Mouse (Mus musculus): Measurements from ENCODE around the gene Plcg2. TPM values are rescaled to one million over a fixed set of nuclear protein-coding genes. Genes with fewer than 3 reads are reported as not detected.

Gene Plcg2
- polyA plus RNA-seq, 1 experiment from 2014 or later, result 3.4 TPM

DNA sequence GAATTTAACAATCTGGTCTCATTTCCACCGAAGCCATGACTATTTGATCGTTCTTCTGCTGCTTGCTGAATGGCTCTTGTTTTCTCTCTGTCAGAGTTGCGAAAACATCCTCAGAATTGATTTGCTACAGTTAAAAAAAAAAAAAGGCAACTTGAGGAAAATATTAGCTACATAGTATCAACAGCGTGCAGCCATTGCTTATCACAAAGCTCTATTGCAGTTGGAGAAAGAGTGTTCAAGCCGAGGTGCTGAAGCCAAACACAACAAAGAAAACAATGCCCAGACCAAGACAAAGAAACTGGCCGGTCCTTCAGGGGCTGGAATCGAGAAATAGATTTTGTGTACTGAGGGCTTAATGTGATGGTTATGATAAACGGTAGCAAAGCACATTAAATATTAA lies 47.0 kb downstream of the Plcg2 start:
- no peak for DNase-seq (ENCODE audit: low spot score)
- Histone ChIP-seq H3K4me2 (ENCODE audit: low read depth) (no peak overlapping the region), H3K9me3 (ENCODE audit: control insufficient read depth, low read length) (no peaks in the 10 kb centered on the region), H3K27me3 (ENCODE audit: control insufficient read depth, insufficient read depth, low read length) (no peaks in the 10 kb centered on the region), H3K4me3 (ENCODE audit: low read depth, low read length) (no peak overlapping the region), H3K36me3 (ENCODE audit: control insufficient read depth, insufficient read depth, low read length) (no peaks in the 10 kb centered on the region), H3K9ac (ENCODE audit: low read length) (no peak overlapping the region), H3K27ac (ENCODE audit: low read depth, low read length) (no peak overlapping the region), H3K4me1 (ENCODE audit: control insufficient read depth, insufficient read depth, low read length) (no peaks in the 10 kb centered on the region)
- 80% methylated on average over 8 of the region's 8 CpGs for WGBS
- no peak for ATAC-seq (ENCODE audit: insufficient read depth, low FRiP score, low TSS enrichment)

- H3K9me3 ChIP-seq (ENCODE audit: control insufficient read depth, low read length), result no peaks in the 10 kb centered on the region
- WGBS, result 81% methylated on average over 5 of the region's 5 CpGs
- H3K4me2 ChIP-seq (ENCODE audit: low read depth), result no peak overlapping the region
- no peaks in the 10 kb centered on the region for H3K27me3 ChIP-seq (ENCODE audit: control insufficient read depth, insufficient read depth, low read length)
- H3K9ac ChIP-seq (ENCODE audit: low read length), result no peak overlapping the region
- ATAC-seq (ENCODE audit: insufficient read depth, low FRiP score, low TSS enrichment), result no peak
- H3K4me1 ChIP-seq (ENCODE audit: control insufficient read depth, insufficient read depth, low read length), result no peaks in the 10 kb centered on the region
- no peaks in the 10 kb centered on the region for H3K36me3 ChIP-seq (ENCODE audit: control insufficient read depth, insufficient read depth, low read length)
- H3K4me3 ChIP-seq (ENCODE audit: low read depth, low read length), result no peak overlapping the region
- DNase-seq (ENCODE audit: low spot score), result no peak
- no peak overlapping the region for H3K27ac ChIP-seq (ENCODE audit: low read depth, low read length)
Measured at GRCm38 (mm10) chr8:117546386-117546785, 48.3 kb downstream of the Plcg2 start.

DNA sequence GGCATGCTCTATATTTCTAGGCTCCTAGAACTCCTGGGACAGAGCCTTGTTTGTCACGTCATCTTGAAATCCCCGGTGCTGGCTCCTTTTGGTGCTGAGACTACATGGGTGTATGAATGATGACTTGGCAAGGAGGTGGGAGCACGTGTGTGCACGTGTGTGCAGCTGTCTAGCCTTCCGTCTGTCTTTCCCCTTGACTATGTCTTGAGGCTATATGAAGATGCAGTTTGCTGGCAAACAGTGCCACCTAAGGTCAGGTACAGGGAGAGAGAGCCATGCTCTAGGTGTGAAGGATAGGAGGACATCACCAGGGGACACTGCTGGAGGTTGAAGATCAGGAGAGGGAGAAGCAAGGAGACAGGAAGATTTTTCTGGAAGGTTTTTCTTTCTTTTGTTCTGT lies 49.9 kb downstream of the Plcg2 start:
- no peak overlapping the region for H3K4me2 ChIP-seq (ENCODE audit: low read depth)
- H3K9me3 ChIP-seq (ENCODE audit: control insufficient read depth, low read length), result no peaks in the 10 kb centered on the region
- H3K27me3 ChIP-seq (ENCODE audit: control insufficient read depth, insufficient read depth, low read length), result no peaks in the 10 kb centered on the region
- H3K36me3 ChIP-seq (ENCODE audit: control insufficient read depth, insufficient read depth, low read length), result no peaks in the 10 kb centered on the region
- 83% methylated on average over 5 of the region's 5 CpGs for WGBS
- H3K9ac ChIP-seq (ENCODE audit: low read length), result no peak overlapping the region
- H3K27ac ChIP-seq (ENCODE audit: low read depth, low read length), result no peak overlapping the region
- ATAC-seq (ENCODE audit: insufficient read depth, low FRiP score, low TSS enrichment) (no peak), DNase-seq (ENCODE audit: low spot score) (no peak)
- no peak overlapping the region for H3K4me3 ChIP-seq (ENCODE audit: low read depth, low read length)
- H3K4me1 ChIP-seq (ENCODE audit: control insufficient read depth, insufficient read depth, low read length), result no peaks in the 10 kb centered on the region

GRCm38 (mm10) chr8:117548453-117548852 lies 50.4 kb downstream of the Plcg2 start:
- Histone ChIP-seq H3K36me3 (ENCODE audit: control insufficient read depth, insufficient read depth, low read length) (no peaks in the 10 kb centered on the region), H3K4me2 (ENCODE audit: low read depth) (no peak overlapping the region), H3K27me3 (ENCODE audit: control insufficient read depth, insufficient read depth, low read length) (no peaks in the 10 kb centered on the region), H3K4me3 (ENCODE audit: low read depth, low read length) (no peak overlapping the region), H3K9ac (ENCODE audit: low read length) (no peak overlapping the region), H3K4me1 (ENCODE audit: control insufficient read depth, insufficient read depth, low read length) (no peaks in the 10 kb centered on the region), H3K27ac (ENCODE audit: low read depth, low read length) (no peak overlapping the region), H3K9me3 (ENCODE audit: control insufficient read depth, low read length) (no peaks in the 10 kb centered on the region)
- ATAC-seq (ENCODE audit: insufficient read depth, low FRiP score, low TSS enrichment), result no peak
- no peak for DNase-seq (ENCODE audit: low spot score)
- 85% methylated on average over 4 of the region's 4 CpGs for WGBS

DNA sequence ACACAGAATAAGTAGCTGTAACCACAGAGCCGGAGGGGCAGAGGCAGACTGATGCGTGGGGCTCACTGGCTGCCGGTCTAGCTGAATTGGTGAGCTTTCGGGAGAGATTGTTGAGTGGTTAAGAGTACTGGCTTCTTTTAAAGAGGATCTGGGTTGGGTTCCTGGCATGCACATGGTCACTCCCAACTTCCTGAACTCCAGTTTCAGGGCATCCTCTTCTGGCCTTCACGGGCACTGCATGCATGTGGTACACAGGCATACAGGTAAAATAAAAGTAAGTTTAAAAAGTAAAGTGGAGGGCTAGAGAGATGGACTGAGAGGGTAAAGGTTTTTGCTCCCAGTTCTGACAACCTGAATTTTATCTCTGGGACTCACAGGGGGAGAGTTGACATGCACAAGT lies 52.4 kb downstream of the Plcg2 start:
- H3K36me3 ChIP-seq (ENCODE audit: control insufficient read depth, insufficient read depth, low read length), result no peaks in the 10 kb centered on the region
- WGBS, result 90% methylated on average over 5 of the region's 5 CpGs
- no peak overlapping the region for H3K4me3 ChIP-seq (ENCODE audit: low read depth, low read length)
- H3K4me1 ChIP-seq (ENCODE audit: control insufficient read depth, insufficient read depth, low read length), result no peaks in the 10 kb centered on the region
- H3K9me3 ChIP-seq (ENCODE audit: control insufficient read depth, low read length), result no peaks in the 10 kb centered on the region
- no peak overlapping the region for H3K4me2 ChIP-seq (ENCODE audit: low read depth)
- no peak overlapping the region for H3K27ac ChIP-seq (ENCODE audit: low read depth, low read length)
- DNase-seq (ENCODE audit: low spot score) (no peak), ATAC-seq (ENCODE audit: insufficient read depth, low FRiP score, low TSS enrichment) (no peak)
- no peaks in the 10 kb centered on the region for H3K27me3 ChIP-seq (ENCODE audit: control insufficient read depth, insufficient read depth, low read length)
- H3K9ac ChIP-seq (ENCODE audit: low read length), result no peak overlapping the region

- ATAC-seq (ENCODE audit: insufficient read depth, low FRiP score, low TSS enrichment) (no peak), DNase-seq (ENCODE audit: low spot score) (no peak)
- Histone ChIP-seq H3K4me1 (ENCODE audit: control insufficient read depth, insufficient read depth, low read length) (no peaks in the 10 kb centered on the region), H3K27ac (ENCODE audit: low read depth, low read length) (no peak overlapping the region), H3K27me3 (ENCODE audit: control insufficient read depth, insufficient read depth, low read length) (0 out of 2 replicates have a peak, but pooled peaks cover 2% of the 10 kb centered on the region), H3K4me3 (ENCODE audit: low read depth, low read length) (no peak overlapping the region), H3K9ac (ENCODE audit: low read length) (no peak overlapping the region), H3K9me3 (ENCODE audit: control insufficient read depth, low read length) (no peaks in the 10 kb centered on the region), H3K4me2 (ENCODE audit: low read depth) (no peak overlapping the region), H3K36me3 (ENCODE audit: control insufficient read depth, insufficient read depth, low read length) (no peaks in the 10 kb centered on the region)
- WGBS, result 77% methylated on average over 4 of the region's 4 CpGs
Measured at GRCm38 (mm10) chr8:117561014-117561413, 62.9 kb downstream of the Plcg2 start.

DNA sequence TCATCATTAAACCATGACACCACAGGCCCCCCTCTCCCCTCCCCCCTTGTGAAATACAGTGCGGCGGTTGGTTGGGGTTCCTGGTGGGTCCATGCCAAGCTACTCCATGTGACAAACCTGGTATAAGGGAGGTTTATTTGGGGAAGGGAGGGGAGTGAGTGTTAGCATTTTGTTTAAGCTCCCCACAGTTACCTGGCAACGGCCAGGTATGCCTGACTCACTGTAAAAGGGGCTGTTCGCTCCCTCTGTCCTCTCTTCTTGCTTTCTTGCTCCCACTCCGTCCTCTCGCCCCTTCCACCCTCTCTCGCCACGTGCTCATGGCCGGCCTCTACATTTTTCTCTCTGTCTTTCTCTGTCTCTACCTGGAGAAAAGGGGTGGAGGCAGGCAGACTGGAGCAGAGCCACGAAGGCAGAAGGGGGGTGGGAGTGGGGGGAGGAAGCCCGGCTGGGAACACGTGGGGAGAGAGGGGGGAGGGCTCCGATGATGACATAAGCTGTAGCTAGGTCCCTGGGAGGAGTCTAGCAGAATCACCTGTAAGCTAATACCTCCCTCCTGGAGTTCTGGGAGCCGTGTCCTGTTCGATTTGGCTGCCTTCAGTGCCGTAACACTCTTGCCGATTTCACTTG lies 63.8 kb downstream of the Plcg2 start:
- no peaks in the 10 kb centered on the region for H3K36me3 ChIP-seq (ENCODE audit: control insufficient read depth, insufficient read depth, low read length)
- DNase-seq (ENCODE audit: low spot score) (no peak), ATAC-seq (ENCODE audit: insufficient read depth, low FRiP score, low TSS enrichment) (no peak)
- H3K4me3 ChIP-seq (ENCODE audit: low read depth, low read length), result no peak overlapping the region
- H3K27me3 ChIP-seq (ENCODE audit: control insufficient read depth, insufficient read depth, low read length), result 0 out of 2 replicates have a peak, but pooled peaks cover 2% of the 10 kb centered on the region
- H3K4me1 ChIP-seq (ENCODE audit: control insufficient read depth, insufficient read depth, low read length), result no peaks in the 10 kb centered on the region
- H3K4me2 ChIP-seq (ENCODE audit: low read depth), result peak overlapping the region; percentile 14; the same call in 1 of the 2 replicates
- 30% methylated on average over 17 of the region's 17 CpGs for WGBS
- no peak overlapping the region for H3K27ac ChIP-seq (ENCODE audit: low read depth, low read length)
- H3K9ac ChIP-seq (ENCODE audit: low read length), result no peak overlapping the region
- no peaks in the 10 kb centered on the region for H3K9me3 ChIP-seq (ENCODE audit: control insufficient read depth, low read length)

GRCm38 (mm10) chr8:117562445-117563014 lies 64.4 kb downstream of the Plcg2 start:
- ATAC-seq (ENCODE audit: insufficient read depth, low FRiP score, low TSS enrichment) (no peak), DNase-seq (ENCODE audit: low spot score) (no peak)
- Histone ChIP-seq H3K9me3 (ENCODE audit: control insufficient read depth, low read length) (no peaks in the 10 kb centered on the region), H3K36me3 (ENCODE audit: control insufficient read depth, insufficient read depth, low read length) (no peaks in the 10 kb centered on the region), H3K4me2 (ENCODE audit: low read depth) (peak overlapping the region; percentile 14; the same call in 1 of the 2 replicates), H3K27me3 (ENCODE audit: control insufficient read depth, insufficient read depth, low read length) (0 out of 2 replicates have a peak, but pooled peaks cover 2% of the 10 kb centered on the region), H3K4me1 (ENCODE audit: control insufficient read depth, insufficient read depth, low read length) (no peaks in the 10 kb centered on the region), H3K9ac (ENCODE audit: low read length) (no peak overlapping the region), H3K27ac (ENCODE audit: low read depth, low read length) (no peak overlapping the region), H3K4me3 (ENCODE audit: low read depth, low read length) (no peak overlapping the region)
- WGBS, result 42% methylated on average over 16 of the region's 16 CpGs

- Histone ChIP-seq H3K9ac (ENCODE audit: low read length) (no peak overlapping the region), H3K4me2 (ENCODE audit: low read depth) (no peak overlapping the region), H3K4me3 (ENCODE audit: low read depth, low read length) (no peak overlapping the region), H3K9me3 (ENCODE audit: control insufficient read depth, low read length) (no peaks in the 10 kb centered on the region), H3K4me1 (ENCODE audit: control insufficient read depth, insufficient read depth, low read length) (no peaks in the 10 kb centered on the region), H3K27me3 (ENCODE audit: control insufficient read depth, insufficient read depth, low read length) (no peaks in the 10 kb centered on the region), H3K36me3 (ENCODE audit: control insufficient read depth, insufficient read depth, low read length) (no peaks in the 10 kb centered on the region), H3K27ac (ENCODE audit: low read depth, low read length) (no peak overlapping the region)
- WGBS, result 41% methylated on average over 5 of the region's 5 CpGs
- DNase-seq (ENCODE audit: low spot score) (peak; percentile 77), ATAC-seq (ENCODE audit: insufficient read depth, low FRiP score, low TSS enrichment) (no peak)
Measured at GRCm38 (mm10) chr8:117569409-117569808, 71.3 kb downstream of the Plcg2 start.
